Comparison of ENCODE assay signal across 18 mouse cellular contexts in genomic region chr1:93290956-93291355, GRCm38 (mm10). TPM values are rescaled to one million over a fixed set of nuclear protein-coding genes. Genes with fewer than 3 reads are reported as not detected.
"Had no signal": no experiment of that assay in that cellular context is flagged by ENCODE, and none has a peak within 500 bp of the region (broad histone marks: within the 10 kb centered on the region; RNA-seq: fewer than 3 reads in every experiment).

No protein-coding gene starts in this region.

- ATAC-seq: liver, embryonic 12.5 days; midbrain, embryonic 13.5 days; midbrain, embryonic 16.5 days had no signal

- DNase-seq: kidney, adult 11 months; kidney, adult 8-10 months; kidney, postnatal 10 days; kidney, postnatal 36 days; layer of hippocampus, postnatal 36 days; left cerebral cortex, postnatal 4 days; lung, adult 18-20 months; lung, postnatal 10 days; lung, postnatal 4 days; right cerebral cortex, postnatal 14 days; right cerebral cortex, postnatal 4 days; thymus, adult 2 months; thymus, postnatal 14 days; thymus, postnatal 4 days had no signal

RNA-seq across cellular contexts. Expression of gene Pask, which starts 52.3 kb away (rescaled TPM):
- total RNA-seq: monocyte, adult 5-6 weeks had no signal
